Mouse (Mus musculus): ENCODE data around the gene Gpatch8. TPM values are rescaled to one million over a fixed set of nuclear protein-coding genes. Genes with fewer than 3 reads are reported as not detected.

Gene Gpatch8
- total and polyA plus RNA-seq, 3 experiments: 11.5 to 24.7 (median 16.6) TPM

DNA sequence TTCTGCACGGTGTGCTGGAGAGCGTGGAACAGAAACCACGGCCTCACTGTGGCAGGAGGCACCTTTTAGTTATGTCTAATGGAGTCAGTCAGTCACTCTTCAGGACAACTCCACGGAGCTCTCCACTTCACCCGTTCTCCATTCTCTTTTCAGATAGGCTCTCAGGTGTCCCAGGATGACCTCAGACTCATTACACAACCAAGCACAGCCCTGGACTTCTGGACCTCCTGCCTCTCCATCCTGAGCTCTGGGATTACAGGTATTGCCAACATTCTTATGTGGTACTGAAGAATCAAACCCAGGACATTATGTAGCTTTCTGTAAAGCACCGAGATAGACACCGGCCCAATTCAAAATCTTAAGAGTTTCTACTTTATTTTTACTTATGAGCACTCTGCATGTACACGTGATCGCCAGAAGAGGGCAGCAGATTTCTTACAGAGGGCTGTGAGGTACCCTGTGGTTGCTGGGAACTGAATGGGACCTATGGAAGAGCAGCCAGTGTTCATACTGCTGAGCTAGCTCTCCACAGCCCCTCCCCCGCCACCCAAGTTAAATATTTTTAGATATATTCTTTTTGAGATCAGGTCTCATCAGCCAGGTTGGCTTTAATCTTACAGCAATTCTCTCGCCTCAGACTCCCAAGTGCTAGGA is 69.3 kb downstream of the Gpatch8 start (continued):
- TF ChIP-seq MXI1 (IDR thresholded peaks at IDR 0.05; ENCODE audit: low read depth, low read length): no peak
- peak; percentile 76 for TF ChIP-seq SMC3 (IDR thresholded peaks at IDR 0.05; ENCODE audit: low read depth, low read length)
- TF ChIP-seq RCOR1 (conservative IDR thresholded peaks at IDR 0.05; ENCODE audit: low read depth, low read length): no peak
- TF ChIP-seq EP300 (IDR thresholded peaks at IDR 0.05; ENCODE audit: low read length): no peak
- no peak for TF ChIP-seq POLR2AphosphoS2 (IDR thresholded peaks at IDR 0.05; ENCODE audit: low read depth, low read length)
- no peak for TF ChIP-seq TCF12 (IDR thresholded peaks at IDR 0.05; ENCODE audit: low read depth, low read length)
- TF ChIP-seq CTCF (conservative IDR thresholded peaks at IDR 0.05 in 1 of 2, IDR thresholded peaks at IDR 0.05 in 1 of 2; ENCODE audit: low read depth in 2 of 2, low read length in 2 of 2): peak; percentile 43 to 88

DNA sequence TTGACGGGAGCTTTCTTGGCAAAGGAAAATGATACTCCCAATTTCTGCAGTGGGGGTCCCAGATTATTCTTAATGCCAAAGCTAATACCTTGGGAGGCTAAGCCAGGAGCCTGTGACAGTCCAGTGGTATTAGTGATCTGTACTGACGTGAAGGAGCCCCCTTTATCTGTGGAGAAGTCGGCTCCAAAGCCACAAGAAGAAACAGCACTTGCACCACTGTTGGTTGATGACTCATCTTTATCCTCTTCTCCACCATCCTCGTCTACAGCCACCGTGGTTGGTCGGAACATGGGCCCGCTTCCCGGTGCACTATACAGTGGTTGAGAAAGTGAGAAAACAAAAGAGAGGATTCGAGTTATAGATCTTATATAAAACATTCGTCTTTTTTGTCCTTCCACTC is 74.4 kb downstream of the Gpatch8 start:
- Histone ChIP-seq H3K79me2 (replicated peaks; ENCODE audit: control insufficient read depth, extremely low read depth, insufficient read depth, poor library complexity, severe bottlenecking) (no peaks in the 10 kb centered on the region), H3K9ac (ENCODE audit: insufficient read depth, low read depth) (no peak overlapping the region), H3K27ac (ENCODE audit: insufficient read depth, low read depth) (no peak overlapping the region), H3K27me3 (replicated peaks) (no peaks in the 10 kb centered on the region), H3K4me3 (replicated peaks in 1 of 3; ENCODE audit: low read depth in 2 of 3, low read length in 2 of 3, poor library complexity in 1 of 3) (no peak overlapping the region), H3K4me1 (ENCODE audit: control insufficient read depth in 1 of 2, insufficient read depth in 2 of 2) (no peaks in the 10 kb centered on the region), H3K4me2 (ENCODE audit: insufficient read depth, low read depth, poor library complexity, severe bottlenecking) (no peak overlapping the region), H3K9me3 (replicated peaks; ENCODE audit: low read length) (no peaks in the 10 kb centered on the region), H3K36me3 (replicated peaks in 1 of 2; ENCODE audit: control insufficient read depth in 1 of 2, insufficient read depth in 1 of 2, low read length in 1 of 2) (peaks cover 68 to 82% of the 10 kb centered on the region in 2 experiments)
- DNase-seq (ENCODE audit: extremely low read depth): no peak
- in situ Hi-C loops (cut with MboI; ENCODE audit: low pct_ligation_motif_present, low pct_unique_long_range_greater_than_20kb, low sequenced_read_pairs) (loop anchor here (10.0 kb wide), 1 partner anchor 163 kb away; no protein-coding TSS in a partner anchor), dilution Hi-C loops (cut with MboI; ENCODE audit: extremely low pct_ligation_motif_present, extremely low pct_unique_long_range_greater_than_20kb, low sequenced_read_pairs) (no loop called here)
- TF ChIP-seq JUN (IDR thresholded peaks at IDR 0.05; ENCODE audit: insufficient read depth, low read depth, low read length): no peak

DNA sequence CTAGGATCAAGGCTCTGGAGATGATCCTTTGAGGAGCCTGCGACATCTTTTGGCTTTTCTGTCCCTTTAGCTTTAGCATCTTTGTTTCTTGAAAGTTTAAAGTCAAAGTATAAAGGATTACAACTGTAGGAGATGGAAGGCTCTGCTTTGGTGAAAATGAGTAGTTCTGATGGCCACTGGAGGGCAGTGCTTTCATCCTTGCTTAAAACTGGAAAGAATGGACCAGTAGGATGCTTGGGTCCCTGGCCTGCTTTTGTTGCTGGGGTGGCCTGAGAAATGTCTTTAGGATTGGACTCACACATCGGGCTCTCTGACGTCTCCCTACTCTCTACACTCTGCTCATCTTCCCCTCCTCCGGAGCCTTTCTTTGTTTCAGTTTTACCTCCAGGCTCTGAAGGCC is 75.3 kb downstream of the Gpatch8 start:
- Histone ChIP-seq H3K27ac (ENCODE audit: insufficient read depth, low read depth) (no peak overlapping the region), H3K9me3 (replicated peaks; ENCODE audit: low read length) (no peaks in the 10 kb centered on the region), H3K4me2 (ENCODE audit: insufficient read depth, low read depth, poor library complexity, severe bottlenecking) (no peak overlapping the region), H3K36me3 (replicated peaks in 1 of 2; ENCODE audit: control insufficient read depth in 1 of 2, insufficient read depth in 1 of 2, low read length in 1 of 2) (peaks cover 61 to 81% of the 10 kb centered on the region in 2 experiments), H3K4me3 (replicated peaks in 1 of 3; ENCODE audit: low read depth in 2 of 3, low read length in 2 of 3, poor library complexity in 1 of 3) (no peak overlapping the region), H3K4me1 (ENCODE audit: control insufficient read depth in 1 of 2, insufficient read depth in 2 of 2) (no peaks in the 10 kb centered on the region), H3K9ac (ENCODE audit: insufficient read depth, low read depth) (no peak overlapping the region), H3K79me2 (replicated peaks; ENCODE audit: control insufficient read depth, extremely low read depth, insufficient read depth, poor library complexity, severe bottlenecking) (no peaks in the 10 kb centered on the region), H3K27me3 (replicated peaks) (no peaks in the 10 kb centered on the region)
- in situ Hi-C loops (cut with MboI; ENCODE audit: low pct_ligation_motif_present, low pct_unique_long_range_greater_than_20kb, low sequenced_read_pairs): loop anchor here (10.0 kb wide), 1 partner anchor 164 kb away; no protein-coding TSS in a partner anchor
- TF ChIP-seq MEF2A (IDR thresholded peaks at IDR 0.05; ENCODE audit: borderline replicate concordance, low read depth, low read length) (no peak), BHLHE40 (IDR thresholded peaks at IDR 0.05; ENCODE audit: low read depth, low read length) (no peak), CTCF (conservative IDR thresholded peaks at IDR 0.05 in 1 of 2, IDR thresholded peaks at IDR 0.05 in 1 of 2; ENCODE audit: low read depth in 2 of 2, low read length in 2 of 2) (peak in 1 of 2 experiments; percentile 53; a peak in 2 of 4 replicates), USF2 (conservative IDR thresholded peaks at IDR 0.05; ENCODE audit: low read depth, low read length) (no peak), E2F4 (IDR thresholded peaks at IDR 0.05; ENCODE audit: insufficient replicate concordance, low read depth, low read length) (no peak), SMC3 (IDR thresholded peaks at IDR 0.05; ENCODE audit: low read depth, low read length) (peak; percentile 23), EP300 (IDR thresholded peaks at IDR 0.05; ENCODE audit: low read length) (no peak)
- DNase-seq (ENCODE audit: extremely low read depth): no peak
- dilution Hi-C loops (cut with MboI; ENCODE audit: extremely low pct_ligation_motif_present, extremely low pct_unique_long_range_greater_than_20kb, low sequenced_read_pairs): no loop called here

Data from CH12.LX (cell line).